Mouse (Mus musculus) megakaryocyte, adult 5-6 weeks (primary cell): Measurements from ENCODE around the gene Lcor. TPM values are rescaled to one million over a fixed set of nuclear protein-coding genes. Genes with fewer than 3 reads are reported as not detected.
A peak's percentile ranks its signal among the peaks of the same experiment; 100 is the strongest.

Experiments used
- ATAC-seq: 2 replicates; pipeline ENCODE4 v1.8.0; 2016; ENCODE audit warnings: mild to moderate bottlenecking, inconsistent platforms; ENCODE audit not compliant: poor library complexity, severe bottlenecking
- total RNA-seq, 2 experiments: library from RNA; stranded (forward) in 1 of 2; stranded (reverse) in 1 of 2; fragments of 153-499, 151-499 nt in 1 of 2; fragments of 221-1000, 200-1000 nt in 1 of 2; gene quantifications; 2 replicates each; pipeline versions ENCODE4 v1.2.3 to v1.2.4; 2015 to 2017

The Lcor gene
- total RNA-seq, 2 experiments from 2014 or later, result 11.2 to 13.3 TPM

DNA sequence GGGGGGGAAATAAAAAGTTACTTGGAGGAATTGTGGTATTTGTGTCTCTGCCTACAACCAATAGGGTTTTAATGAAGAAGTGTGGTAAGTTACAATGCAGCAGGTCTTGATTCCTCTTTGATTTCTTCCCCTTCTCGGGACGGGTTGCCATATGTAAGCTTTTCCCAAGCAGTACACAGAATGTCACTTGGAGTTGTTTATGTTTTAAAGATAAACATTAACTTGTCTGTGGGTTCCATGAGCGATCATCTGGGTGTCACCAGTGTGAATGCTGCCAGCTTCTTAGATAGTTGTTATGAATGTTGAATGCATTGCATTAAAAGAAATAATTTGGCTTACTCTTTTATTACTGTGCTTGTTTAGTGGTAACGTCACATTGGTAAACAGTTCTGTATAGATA is 75.1 kb downstream of the Lcor start:
- no peak for ATAC-seq

DNA sequence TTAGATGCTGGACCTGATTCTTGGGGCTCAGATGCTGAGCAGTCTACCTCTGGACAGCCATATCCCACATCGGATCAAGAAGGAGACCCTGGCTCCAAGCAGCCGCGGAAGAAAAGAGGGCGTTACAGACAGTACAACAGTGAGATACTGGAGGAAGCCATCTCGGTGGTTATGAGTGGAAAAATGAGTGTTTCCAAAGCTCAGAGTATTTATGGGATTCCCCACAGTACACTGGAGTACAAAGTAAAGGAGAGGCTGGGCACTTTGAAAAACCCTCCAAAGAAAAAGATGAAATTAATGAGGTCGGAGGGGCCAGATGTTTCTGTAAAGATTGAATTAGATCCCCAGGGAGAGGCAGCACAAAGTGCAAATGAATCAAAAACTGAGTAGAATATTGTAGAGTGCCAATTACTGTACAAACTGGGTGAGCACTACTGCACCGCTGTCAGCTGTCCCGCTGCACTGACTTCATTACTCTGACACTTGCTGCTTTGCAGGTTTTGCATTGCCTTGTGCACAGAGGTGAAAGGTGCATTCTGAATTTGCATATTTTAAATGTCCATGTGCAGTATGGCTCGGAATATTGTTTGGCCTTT is 76.6 kb downstream of the Lcor start:
- no peak for ATAC-seq

DNA sequence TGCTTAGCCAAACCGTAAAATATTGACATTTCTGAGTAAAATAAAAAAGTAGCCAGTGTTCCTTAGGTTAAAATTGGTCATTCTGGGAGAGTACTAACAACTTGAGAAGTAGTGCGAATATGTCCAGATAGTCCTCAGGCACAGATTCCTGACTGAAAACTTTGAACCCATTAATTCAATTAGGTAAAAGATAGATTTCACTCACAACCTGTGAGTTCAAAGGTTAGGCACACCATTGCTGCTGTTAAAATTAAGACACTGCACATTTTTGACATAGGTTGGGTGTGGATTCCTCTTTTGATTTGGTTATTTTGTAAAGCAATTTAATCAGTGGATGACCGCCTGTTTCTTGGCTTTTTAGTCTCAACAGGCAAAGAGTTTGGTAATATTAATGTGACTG is 78.4 kb downstream of the Lcor start:
- ATAC-seq, result no peak

DNA sequence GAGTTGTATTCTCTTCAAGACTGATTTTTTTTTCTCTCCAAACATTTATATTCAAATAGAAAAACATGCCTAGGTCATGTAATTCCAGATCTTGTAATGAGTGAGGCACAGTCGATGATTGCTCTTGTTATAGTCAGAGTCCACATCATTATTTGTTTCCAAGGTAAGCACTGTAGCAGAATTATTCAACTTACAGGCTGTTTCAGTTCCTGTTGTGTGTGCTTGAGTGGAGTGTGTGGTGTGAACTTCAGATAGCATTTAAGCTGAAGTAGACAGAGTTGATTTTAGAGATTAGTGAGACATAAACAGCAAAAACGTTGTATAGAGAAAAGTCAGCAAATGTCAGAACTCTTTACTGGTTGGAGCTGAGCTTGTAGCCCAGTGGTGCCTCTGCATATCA is 86.4 kb downstream of the Lcor start:
- ATAC-seq, result no peak

GRCm38 (mm10) chr19:41573700-41574099 is 91.3 kb downstream of the Lcor start:
- no peak for ATAC-seq

DNA sequence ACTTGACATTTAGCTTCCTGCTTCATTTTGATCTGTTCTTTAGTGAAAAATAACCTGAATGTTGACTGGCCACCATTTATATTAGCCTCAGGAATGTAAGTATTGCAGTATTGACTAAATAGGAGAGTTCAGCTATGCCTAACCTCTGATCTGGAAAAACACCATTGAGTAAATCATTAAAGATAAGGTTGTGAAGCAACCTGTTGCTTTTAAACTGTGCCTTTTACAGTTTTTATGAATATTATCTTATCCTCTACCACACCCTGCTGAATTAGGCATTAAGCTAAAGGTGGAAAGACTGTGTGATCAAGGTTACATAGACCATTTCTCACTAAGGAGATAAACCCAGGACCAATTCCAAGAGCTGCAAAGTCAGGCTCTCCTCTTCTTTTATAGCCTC is 95.1 kb downstream of the Lcor start:
- no peak for ATAC-seq

DNA sequence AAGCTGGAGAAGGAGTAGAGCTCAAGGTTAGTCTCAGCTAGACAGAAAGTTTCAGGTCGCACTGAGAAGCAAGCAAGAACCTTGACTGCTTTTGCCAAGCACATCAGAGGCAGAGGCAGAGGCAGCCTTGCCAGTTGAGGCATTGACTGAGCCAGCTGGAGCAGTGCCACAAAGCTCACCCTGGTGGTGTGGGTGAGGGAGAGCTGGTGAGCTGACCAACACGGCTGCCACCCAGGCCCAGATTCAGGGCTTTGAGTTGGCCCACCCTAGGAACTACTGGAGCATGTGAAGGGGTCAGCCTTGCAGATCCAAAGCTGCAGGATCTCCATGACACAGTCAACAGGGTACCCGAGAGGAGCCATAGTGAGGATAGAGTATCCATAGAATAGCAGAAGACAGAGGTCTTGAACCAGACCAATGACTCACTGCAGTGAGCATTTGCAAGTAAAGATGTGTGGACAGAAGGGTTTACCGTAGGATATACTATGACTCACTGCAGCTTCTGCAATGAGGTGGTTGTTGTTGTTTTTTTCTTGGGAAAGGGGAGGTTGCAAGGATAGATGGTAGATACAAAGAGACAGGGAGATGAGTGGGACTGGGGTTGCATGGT is 97.0 kb downstream of the Lcor start:
- no peak for ATAC-seq

DNA sequence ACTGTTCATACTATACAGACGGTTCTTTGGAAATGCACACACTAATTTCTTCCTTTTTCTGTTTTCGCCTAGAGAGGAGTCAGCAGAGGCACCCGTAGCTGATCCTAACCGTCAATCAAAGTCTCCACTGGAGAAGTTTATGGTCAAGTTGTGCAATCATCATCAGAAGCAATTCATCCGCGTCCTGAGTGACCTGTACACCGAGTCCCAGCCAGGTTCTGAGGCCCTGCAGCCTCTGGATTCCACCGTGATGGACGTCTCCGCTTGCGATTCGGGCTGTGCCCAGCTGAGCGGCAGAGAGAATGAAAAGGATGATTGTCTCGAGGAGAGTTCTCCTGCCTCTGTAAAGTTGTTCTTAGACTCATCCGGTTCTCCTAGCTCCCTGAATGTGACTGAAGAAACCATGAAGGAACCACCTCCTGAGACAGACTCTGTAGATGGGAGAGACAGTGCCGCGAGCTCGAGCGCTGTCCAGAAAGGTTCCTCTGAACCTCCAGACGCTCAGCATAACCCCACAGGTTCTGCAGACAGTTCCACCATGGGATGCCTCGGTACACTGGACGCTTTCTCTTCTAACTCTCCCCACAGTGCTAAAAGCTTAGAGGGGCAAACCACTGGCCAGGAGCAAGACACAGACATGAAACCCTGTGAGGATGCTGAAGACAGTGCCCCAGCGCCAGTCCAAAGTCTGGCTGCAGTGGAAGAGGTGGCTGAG is 99.4 kb downstream of the Lcor start, which contains the start of gene Gm340:
Gm340 (plus strand) TSS at position 665 of the 715 bp plus-strand sequence.
- no peak for ATAC-seq

DNA sequence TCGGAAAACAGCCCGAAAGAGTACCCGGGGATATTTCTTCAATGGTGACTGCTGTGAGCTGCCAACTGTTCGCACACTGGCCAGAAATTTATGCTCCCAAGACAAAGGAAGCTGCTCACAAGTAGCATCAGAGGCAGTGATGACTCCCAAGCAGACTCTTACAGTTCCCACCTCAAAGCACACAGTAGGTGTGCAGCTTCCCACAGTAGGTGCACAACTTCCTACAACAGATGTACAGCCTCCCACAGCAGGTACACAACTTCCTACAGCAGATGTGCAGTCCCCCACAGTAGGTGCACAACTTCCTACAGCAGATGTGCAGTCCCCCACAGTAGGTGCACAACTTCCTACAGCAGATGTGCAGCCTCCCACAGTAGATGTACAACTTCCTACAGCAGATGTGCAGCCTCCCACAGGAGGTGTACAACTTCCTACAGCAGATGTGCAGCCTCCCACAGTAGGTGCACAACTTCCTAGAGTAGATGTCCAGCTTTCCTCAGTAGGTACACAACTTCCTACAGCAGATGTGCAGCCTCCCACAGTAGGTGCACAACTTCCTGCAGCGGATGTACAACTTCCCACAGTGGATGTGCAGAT is 100.6 kb downstream of the Lcor start:
- ATAC-seq, result no peak

DNA sequence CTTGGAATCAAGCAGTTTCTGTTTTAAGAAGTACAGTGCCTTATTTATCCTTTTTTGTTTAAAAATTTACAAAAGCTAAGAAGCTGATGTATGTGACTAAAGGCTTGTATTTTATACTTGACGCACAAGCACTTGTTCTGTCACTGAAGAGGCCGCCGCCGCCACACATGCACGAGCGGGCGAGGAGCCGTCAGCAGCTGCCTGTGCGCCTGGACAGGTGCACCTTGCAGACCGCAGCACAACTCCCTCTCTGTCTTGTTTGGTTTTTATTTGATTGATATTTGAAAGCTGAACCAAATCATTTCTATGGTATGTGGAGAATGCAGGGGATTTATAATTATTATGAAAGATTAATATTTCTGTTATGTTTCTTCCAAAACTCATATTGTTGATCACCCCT is 104.3 kb downstream of the Lcor start:
- ATAC-seq, result no peak

DNA sequence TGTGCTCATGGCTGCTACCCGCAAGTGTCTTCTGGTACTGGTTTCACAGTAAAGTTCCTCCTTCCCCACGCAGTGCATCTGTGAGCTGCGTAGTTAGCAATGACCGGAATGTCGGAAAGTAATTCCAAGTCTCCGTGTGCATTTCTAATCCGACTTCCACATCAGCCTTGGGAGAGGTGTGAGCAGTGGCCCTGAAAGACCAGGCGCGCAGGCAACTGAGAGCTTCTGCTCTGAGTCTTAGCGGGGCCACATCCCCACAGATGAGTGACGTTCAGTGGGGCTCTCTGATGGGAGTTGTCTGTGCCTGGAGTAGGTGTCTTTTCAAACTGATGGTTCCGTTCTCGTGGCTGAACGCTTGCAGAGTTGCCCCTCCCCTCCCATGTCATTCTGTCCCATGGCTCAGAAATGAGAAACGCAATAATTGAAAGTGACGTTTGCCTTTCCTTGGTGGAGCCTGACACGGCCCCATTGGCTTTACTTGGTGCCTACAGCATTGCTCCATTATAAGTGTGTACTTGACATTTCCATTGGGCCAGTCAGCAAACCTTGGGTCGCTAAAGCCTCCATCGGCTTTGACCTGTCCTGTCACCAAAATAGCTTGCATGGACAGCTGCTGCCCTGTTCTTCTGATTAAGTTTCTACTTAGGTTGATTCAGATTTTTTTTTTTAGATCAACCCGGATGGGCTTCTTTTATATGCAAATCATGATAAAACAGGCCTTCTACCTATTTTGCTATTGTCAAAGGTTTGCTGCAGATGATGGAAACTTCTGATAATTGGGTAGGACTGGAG is 105.2 kb downstream of the Lcor start:
- no peak for ATAC-seq

- no peak for ATAC-seq
Observed at GRCm38 (mm10) chr19:41589026-41589425, 106.6 kb downstream of the Lcor start.

GRCm38 (mm10) chr19:41589681-41590080 is 107.2 kb downstream of the Lcor start:
- no peak for ATAC-seq

GRCm38 (mm10) chr19:41591808-41592207 is 109.4 kb downstream of the Lcor start:
- no peak for ATAC-seq

DNA sequence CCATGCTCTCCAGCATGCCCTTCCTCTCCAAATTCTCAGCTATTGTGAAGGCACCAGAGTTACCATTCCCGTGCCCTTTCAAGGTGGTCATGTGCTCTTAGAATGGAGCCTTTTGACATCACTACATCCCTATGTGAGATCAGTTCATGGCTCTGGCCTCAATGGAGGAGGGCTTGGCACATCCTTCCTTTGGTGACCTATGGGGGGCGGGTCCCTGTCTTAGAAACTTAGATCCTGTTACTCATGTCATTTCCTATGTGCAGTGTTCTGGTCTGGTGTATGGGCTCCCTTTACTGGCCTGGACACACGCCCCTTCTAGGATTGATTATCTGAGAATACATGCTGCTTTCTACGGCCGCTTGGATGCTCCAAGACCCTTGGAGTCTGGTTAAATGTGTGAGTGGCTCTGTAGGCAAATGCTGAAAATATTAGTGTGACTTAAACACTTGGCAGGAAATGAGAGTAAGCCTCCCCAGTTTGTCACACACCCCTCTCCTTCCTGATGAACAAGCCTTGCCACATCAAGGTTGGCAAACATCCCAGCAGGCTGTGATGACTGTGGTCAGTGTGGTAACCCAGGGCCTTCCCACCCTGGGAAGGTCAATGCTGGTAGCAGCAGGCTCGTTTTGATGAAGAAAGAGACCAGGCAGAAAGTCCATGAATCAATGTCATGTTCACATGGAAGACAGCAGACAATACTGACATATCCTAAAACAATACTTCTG is 114.9 kb downstream of the Lcor start:
- peak; percentile 93 for ATAC-seq

GRCm38 (mm10) chr19:41600647-41601046 is 118.2 kb downstream of the Lcor start:
- ATAC-seq, result peak; percentile 17; the same call in 1 of the 2 replicates

GRCm38 (mm10) chr19:41606208-41606987 is 124.0 kb downstream of the Lcor start:
- ATAC-seq, result no peak

- ATAC-seq, result no peak
Observed at GRCm38 (mm10) chr19:41611683-41612082, 129.2 kb downstream of the Lcor start.
